Mouse (Mus musculus) ES-E14 (cell line): ENCODE results near the gene Gm867. TPM values are rescaled to one million over a fixed set of nuclear protein-coding genes. Genes with fewer than 3 reads are reported as not detected.

ENCODE experiments used
- DNase-seq: peaks from one replicate; pipeline ENCODE4 v3.0.0-alpha.2; 2013; ENCODE audit warnings: low read depth, low spot score
- H3K27ac ChIP-seq: 2 replicates; pipeline ENCODE4 v1.5.1; 2012; ENCODE audit warnings: low read depth, mild to moderate bottlenecking, low read length, moderate library complexity, mixed read lengths; ENCODE audit not compliant: poor library complexity, insufficient read depth, severe bottlenecking
- H3K36me3 ChIP-seq: 2 replicates; pipeline ENCODE4 v1.6.1; 2012; ENCODE audit warnings: mild to moderate bottlenecking, low read length, moderate library complexity, mixed read lengths; ENCODE audit not compliant: control insufficient read depth, poor library complexity, insufficient read depth, severe bottlenecking
- H3K4me1 ChIP-seq, 2 experiments: fragments of 150-350 bp in 1 of 2; sonication (generic) in 1 of 2; 2 replicates each; pipeline ENCODE4 v1.6.1; 2012; ENCODE audit warnings: low read length in 2 of 2, mild to moderate bottlenecking in 1 of 2, mixed read lengths in 1 of 2; ENCODE audit not compliant: control insufficient read depth in 2 of 2, insufficient read depth in 2 of 2, poor library complexity in 1 of 2
- H3K4me3 ChIP-seq, 2 experiments: fragments of 150-350 bp in 1 of 2; sonication (generic) in 1 of 2; 2 replicates each; pipeline ENCODE4 v1.5.1; 2012; ENCODE audit warnings: low read length in 2 of 2, low read depth in 1 of 2, mild to moderate bottlenecking in 1 of 2, mixed read lengths in 1 of 2; ENCODE audit not compliant: insufficient read depth in 1 of 2, poor library complexity in 1 of 2, severe bottlenecking in 1 of 2
- H3K9ac ChIP-seq: 2 replicates; pipeline ENCODE4 v1.6.1; 2012; ENCODE audit warnings: low read depth, mild to moderate bottlenecking, low read length, mixed read lengths; ENCODE audit not compliant: poor library complexity, insufficient read depth, severe bottlenecking
- H3K9me3 ChIP-seq: fragments of 150-350 bp; sonication (generic); 2 replicates; pipeline ENCODE4 v1.6.1; 2012; ENCODE audit warnings: low read depth, mild to moderate bottlenecking, low read length; ENCODE audit not compliant: control insufficient read depth, insufficient read depth
- CHD2 ChIP-seq: IDR thresholded peaks from 2 replicates; pipeline ENCODE4 v1.6.1; 2014; ENCODE audit warnings: mild to moderate bottlenecking, low read depth, low read length, inconsistent platforms
- HCFC1 ChIP-seq: IDR thresholded peaks from 2 replicates; pipeline ENCODE4 v1.6.1; 2012; ENCODE audit warnings: low read length, inconsistent platforms, borderline replicate concordance; ENCODE audit not compliant: insufficient read depth
- MAFK ChIP-seq: IDR thresholded peaks from 2 replicates; pipeline ENCODE4 v1.6.1; 2014; ENCODE audit warnings: mild to moderate bottlenecking, low read depth, low read length, inconsistent platforms; ENCODE audit not compliant: insufficient read depth
- ZC3H11A ChIP-seq: IDR thresholded peaks from 2 replicates; pipeline ENCODE4 v1.6.1; 2012; ENCODE audit warnings: low read depth, mild to moderate bottlenecking, inconsistent platforms, low read length, borderline replicate concordance
- ZNF384 ChIP-seq: IDR thresholded peaks from 2 replicates; pipeline ENCODE4 v1.6.1; 2012; ENCODE audit warnings: low read depth, low read length, inconsistent platforms
- in situ Hi-C, 2 experiments: fragments of 600-800 bp; cut with MboI; formaldehyde crosslinking; loops; one replicate each; pipeline ENCODE4 v1.15.1; 2025; ENCODE audit warnings: low sequenced_read_pairs in 2 of 2, inconsistent platforms in 1 of 2; ENCODE audit not compliant: unreplicated experiment in 2 of 2
- total RNA-seq: library from RNA; depleted of rRNA; stranded (reverse); fragments of 300-350 nt; gene quantifications from 2 replicates; pipeline ENCODE4 v1.2.3, GENCODE M21; 2012; rRNA removed

The Gm867 gene
- total RNA-seq, 1 experiment: 1.1 TPM

DNA sequence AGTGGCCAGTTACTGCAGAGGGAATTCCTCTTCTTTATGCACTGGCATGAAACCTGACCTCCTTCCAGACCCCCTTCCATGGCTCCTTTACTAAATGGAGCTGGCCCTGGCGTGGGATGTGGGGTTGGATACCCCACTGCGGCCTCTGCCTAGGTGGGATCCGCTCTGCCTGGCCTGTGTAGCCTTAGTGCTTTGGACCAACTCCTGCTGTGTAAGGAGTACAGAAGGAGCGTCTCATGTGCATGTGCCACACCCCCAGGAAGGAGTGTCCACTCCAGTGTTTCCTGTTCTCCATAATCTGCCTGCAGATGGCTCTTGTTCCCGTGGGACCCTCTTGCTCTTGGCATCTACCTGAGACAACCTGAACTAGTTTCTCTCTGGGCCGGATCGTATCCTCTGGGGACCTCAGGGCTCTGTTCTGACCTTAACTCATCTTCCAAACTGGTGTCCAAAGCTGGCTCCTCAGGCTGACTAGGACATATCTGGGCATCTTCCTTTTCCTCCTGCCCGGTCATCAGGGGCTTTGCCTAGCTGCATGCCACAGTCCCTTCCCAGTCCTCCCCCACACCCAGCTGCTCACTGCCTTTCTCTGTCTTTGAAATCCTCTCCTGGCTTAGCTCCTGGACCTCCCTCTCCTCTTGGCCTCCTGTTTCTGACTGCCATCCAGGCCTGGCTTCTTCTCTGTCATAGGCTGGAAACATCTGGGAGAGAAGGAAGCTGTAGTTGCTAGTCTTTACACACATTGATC lies 50.9 kb downstream of the Gm867 start:
- Histone ChIP-seq H3K9ac (no peak overlapping the region), H3K27ac (no peak overlapping the region), H3K4me3 (no peak overlapping the region), H3K4me1 (peaks cover 2 to 20% of the 10 kb centered on the region in 2 experiments), H3K36me3 (0 out of 2 replicates have a peak, but pooled peaks cover 4% of the 10 kb centered on the region), H3K9me3 (no peaks in the 10 kb centered on the region)
- TF ChIP-seq HCFC1 (no peak), MAFK (no peak), CHD2 (no peak), ZNF384 (no peak), ZC3H11A (no peak)
- no peak for DNase-seq
- in situ Hi-C loops: no loop called here

Other genes starting within 250 kb of the Gm867 start
- 59.0 and 73.4 TPM in 2 replicates for gene Cabin1, start 176.3 kb downstream of the Gm867 start, total RNA-seq
- 79.3 and 84.4 TPM in 2 replicates for gene Ddt, start 167.3 kb downstream of the Gm867 start, total RNA-seq
- not detected in 2 replicates for gene Gm20441, start 159.7 kb downstream of the Gm867 start, total RNA-seq
- 3.4 and 4.4 TPM in 2 replicates for gene Gstt3, start 159.3 kb downstream of the Gm867 start, total RNA-seq
- 5.8 and 10.7 TPM in 2 replicates for gene Gstt1, start 142.1 kb downstream of the Gm867 start, total RNA-seq
- not detected in 2 replicates for gene Gstt4, start 118.1 kb downstream of the Gm867 start, total RNA-seq
- gene Gstt2, start 103.2 kb downstream of the Gm867 start, total RNA-seq: 17.8 and 35.8 TPM in 2 replicates
- 1,434 and 2,185 TPM in 2 replicates for gene Mif, start 80.4 kb downstream of the Gm867 start, total RNA-seq
- 19.9 and 28.1 TPM in 2 replicates for gene Derl3, start 47.3 kb downstream of the Gm867 start, total RNA-seq
- 75.3 and 84.4 TPM in 2 replicates for gene Smarcb1, start 19.1 kb downstream of the Gm867 start, total RNA-seq
- gene Chchd10, start 7.5 kb downstream of the Gm867 start, total RNA-seq: 435 and 871 TPM in 2 replicates
- 52.4 and 137 TPM in 2 replicates for gene Mmp11, start 4.2 kb downstream of the Gm867 start, total RNA-seq
- 0.98 and 1.5 TPM in 2 replicates for gene Vpreb3, start 2.4 kb upstream of the Gm867 start, total RNA-seq
- gene Gm5134, start 13.8 kb upstream of the Gm867 start, total RNA-seq: 4.2 and 6.4 TPM in 2 replicates
- gene Zfp280b, start 92.0 kb upstream of the Gm867 start, total RNA-seq: 22.1 and 31.6 TPM in 2 replicates
- gene Slc5a4b, start 170.3 kb upstream of the Gm867 start, total RNA-seq: 7.1 and 11.0 TPM in 2 replicates
- 0.18 TPM in 1 of 2 replicates, not detected in the other for gene Slc5a4a, start 206.8 kb upstream of the Gm867 start, total RNA-seq